Mouse (Mus musculus) thymus, adult 2 months (tissue): ENCODE measurements around the gene Ipo4.

Source experiments
- CTCF ChIP-seq: fragments of 200-500 bp; IDR thresholded peaks from 2 replicates; pipeline ENCODE4 v1.5.1; 2012; ENCODE audit warnings: mild to moderate bottlenecking, control low read depth, low read length, moderate library complexity, borderline replicate concordance; ENCODE audit not compliant: control insufficient read depth, poor library complexity, insufficient read depth; ENCODE audit errors: extremely low read depth
- POLR2A ChIP-seq: fragments of 200-500 bp; IDR thresholded peaks from 2 replicates; pipeline ENCODE4 v1.6.1; 2012; ENCODE audit warnings: mild to moderate bottlenecking, low read length, control low read depth, moderate library complexity; ENCODE audit not compliant: control insufficient read depth, poor library complexity, insufficient read depth; ENCODE audit errors: extremely low read depth

- no peak for TF ChIP-seq POLR2A
- no peak for TF ChIP-seq CTCF
Observed at GRCm38 (mm10) chr14:55618486-55619195, 17.1 kb downstream of the Ipo4 start.
